Mouse (Mus musculus) embryonic fibroblast, embryonic 13.5 days (primary cell): ENCODE measurements around the gene Fndc8.

ENCODE experiments used
- CTCF ChIP-seq: IDR thresholded peaks from 2 replicates; pipeline ENCODE4 v1.5.1; 2011; ENCODE audit warnings: mild to moderate bottlenecking, control low read depth, low read length, moderate library complexity, borderline replicate concordance; ENCODE audit not compliant: insufficient read depth
- POLR2A ChIP-seq: IDR thresholded peaks from 2 replicates; pipeline ENCODE4 v1.6.1; 2011; ENCODE audit warnings: low read depth, mild to moderate bottlenecking, control low read depth, low read length, moderate library complexity

DNA sequence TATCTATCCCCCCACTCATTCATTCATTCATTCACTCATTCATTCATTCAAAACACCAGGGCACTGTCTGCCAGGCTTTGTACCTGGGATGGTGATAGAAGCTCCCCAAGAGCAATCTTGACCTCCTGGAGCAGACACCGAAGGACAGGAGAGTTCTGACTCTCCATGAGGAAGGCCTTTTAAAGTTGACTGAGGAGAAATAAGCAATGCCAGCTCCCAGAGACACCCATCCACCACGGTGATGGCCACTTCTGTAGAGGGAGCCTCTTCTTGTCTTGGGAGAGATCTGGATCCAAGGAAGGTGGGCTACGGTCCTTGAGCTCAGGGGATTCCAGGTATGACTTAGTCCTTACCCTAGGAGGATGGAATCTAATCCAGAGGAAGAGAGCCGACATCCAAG, 18.3 kb downstream of the Fndc8 start, which contains the start of gene Unc45b:
- no peak for TF ChIP-seq CTCF
- TF ChIP-seq POLR2A, result no peak
